Mouse (Mus musculus): ENCODE data around the gene 1700020N01Rik. TPM values are rescaled to one million over a fixed set of nuclear protein-coding genes. Genes with fewer than 3 reads are reported as not detected.

The 1700020N01Rik gene
- polyA plus RNA-seq, 1 experiment from 2014 or later, result not detected

DNA sequence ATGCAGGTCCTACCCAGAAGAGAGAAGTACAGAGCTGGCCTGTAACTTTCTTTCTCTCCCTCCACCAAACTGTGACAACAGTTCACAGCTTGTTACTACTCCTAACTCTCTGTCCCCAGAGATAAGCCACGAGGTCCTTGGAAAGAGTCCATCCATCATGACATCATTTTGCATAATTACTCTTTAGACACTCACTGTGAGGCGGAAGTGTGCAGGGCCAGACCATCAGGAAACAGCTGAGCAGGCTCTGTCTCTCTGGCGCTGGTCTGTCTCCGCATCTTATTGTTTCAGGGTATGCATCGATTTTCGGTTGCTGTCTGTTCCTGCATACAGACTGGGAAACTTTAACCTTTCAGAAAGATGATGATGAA lies 43.8 kb downstream of the 1700020N01Rik start:
- H3K9ac ChIP-seq, result no peak overlapping the region
- ATAC-seq (ENCODE audit: low FRiP score, low read depth), result no peak
- no peak overlapping the region for H3K4me3 ChIP-seq
- WGBS, result 58% methylated on average over 6 of the region's 6 CpGs
- no peaks in the 10 kb centered on the region for H3K27me3 ChIP-seq
- no peak overlapping the region for H3K27ac ChIP-seq (replicated peaks)
- no peaks in the 10 kb centered on the region for H3K36me3 ChIP-seq
- no peaks in the 10 kb centered on the region for H3K4me1 ChIP-seq (replicated peaks)
- no peaks in the 10 kb centered on the region for H3K9me3 ChIP-seq
- H3K4me2 ChIP-seq, result no peak overlapping the region

DNA sequence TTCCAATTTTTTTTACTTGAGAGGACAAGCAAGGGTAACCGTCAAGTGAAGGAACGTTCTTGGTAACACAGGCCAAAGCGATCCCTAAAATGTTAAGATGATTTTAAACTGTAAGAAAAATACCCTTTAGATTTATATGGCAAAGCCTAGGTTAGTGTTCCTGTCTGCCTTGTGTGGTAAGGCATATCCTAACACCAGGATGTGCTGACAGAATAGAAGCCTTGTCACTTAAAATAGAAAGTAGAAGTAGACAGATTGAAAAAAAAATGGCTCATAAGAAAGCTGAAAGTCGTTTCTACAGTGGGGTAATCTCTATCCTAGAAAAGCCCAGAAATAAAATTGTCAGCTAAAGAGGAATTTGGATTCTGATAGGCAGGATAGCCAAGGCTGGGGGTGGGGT lies 58.4 kb downstream of the 1700020N01Rik start:
- no peaks in the 10 kb centered on the region for H3K4me1 ChIP-seq (replicated peaks)
- 0 out of 2 replicates have a peak, but pooled peaks cover 3% of the 10 kb centered on the region for H3K9me3 ChIP-seq
- H3K4me3 ChIP-seq, result no peak overlapping the region
- H3K9ac ChIP-seq, result no peak overlapping the region
- H3K36me3 ChIP-seq, result no peaks in the 10 kb centered on the region
- H3K27me3 ChIP-seq, result no peaks in the 10 kb centered on the region
- no peak for ATAC-seq (ENCODE audit: low FRiP score, low read depth)
- 88% methylated on average over 4 of the region's 4 CpGs for WGBS
- H3K4me2 ChIP-seq, result no peak overlapping the region
- H3K27ac ChIP-seq (replicated peaks), result no peak overlapping the region

- WGBS, result 87% methylated on average over 24 of the region's 24 CpGs
- no peaks in the 10 kb centered on the region for H3K27me3 ChIP-seq
- no peak overlapping the region for H3K9ac ChIP-seq
- H3K4me3 ChIP-seq, result no peak overlapping the region
- no peak overlapping the region for H3K4me2 ChIP-seq
- H3K9me3 ChIP-seq, result 0 out of 2 replicates have a peak, but pooled peaks cover 3% of the 10 kb centered on the region
- H3K27ac ChIP-seq (replicated peaks), result no peak overlapping the region
- no peaks in the 10 kb centered on the region for H3K36me3 ChIP-seq
- ATAC-seq (ENCODE audit: low FRiP score, low read depth), result no peak
- no peaks in the 10 kb centered on the region for H3K4me1 ChIP-seq (replicated peaks)
These were observed 59.7 kb downstream of the 1700020N01Rik start for GRCm38 (mm10) chr10:21652426-21653345.

DNA sequence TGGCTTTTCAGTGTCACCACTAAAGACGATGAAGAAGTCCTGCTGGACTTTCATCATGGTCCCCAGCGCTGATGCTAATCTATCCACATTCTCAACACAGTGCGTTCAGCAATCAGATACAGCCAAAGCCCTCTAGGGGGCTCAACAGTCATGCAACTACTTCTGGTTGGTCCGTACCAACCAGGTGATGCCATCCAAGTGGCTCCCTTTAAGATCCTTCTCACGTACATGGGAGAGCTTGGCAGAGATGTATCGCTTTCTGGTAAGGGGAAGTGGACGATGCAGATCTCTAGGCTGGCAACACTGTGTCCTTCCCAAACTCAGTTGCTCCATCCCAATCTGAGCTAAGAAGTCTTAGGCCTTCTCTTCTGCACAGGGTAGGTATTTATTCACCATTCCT lies 60.5 kb downstream of the 1700020N01Rik start:
- ATAC-seq (ENCODE audit: low FRiP score, low read depth), result no peak
- H3K36me3 ChIP-seq, result no peaks in the 10 kb centered on the region
- no peaks in the 10 kb centered on the region for H3K27me3 ChIP-seq
- 0 out of 2 replicates have a peak, but pooled peaks cover 3% of the 10 kb centered on the region for H3K9me3 ChIP-seq
- H3K4me2 ChIP-seq, result no peak overlapping the region
- H3K4me1 ChIP-seq (replicated peaks), result no peaks in the 10 kb centered on the region
- no peak overlapping the region for H3K27ac ChIP-seq (replicated peaks)
- H3K4me3 ChIP-seq, result no peak overlapping the region
- WGBS, result 93% methylated on average over 7 of the region's 7 CpGs
- no peak overlapping the region for H3K9ac ChIP-seq

DNA sequence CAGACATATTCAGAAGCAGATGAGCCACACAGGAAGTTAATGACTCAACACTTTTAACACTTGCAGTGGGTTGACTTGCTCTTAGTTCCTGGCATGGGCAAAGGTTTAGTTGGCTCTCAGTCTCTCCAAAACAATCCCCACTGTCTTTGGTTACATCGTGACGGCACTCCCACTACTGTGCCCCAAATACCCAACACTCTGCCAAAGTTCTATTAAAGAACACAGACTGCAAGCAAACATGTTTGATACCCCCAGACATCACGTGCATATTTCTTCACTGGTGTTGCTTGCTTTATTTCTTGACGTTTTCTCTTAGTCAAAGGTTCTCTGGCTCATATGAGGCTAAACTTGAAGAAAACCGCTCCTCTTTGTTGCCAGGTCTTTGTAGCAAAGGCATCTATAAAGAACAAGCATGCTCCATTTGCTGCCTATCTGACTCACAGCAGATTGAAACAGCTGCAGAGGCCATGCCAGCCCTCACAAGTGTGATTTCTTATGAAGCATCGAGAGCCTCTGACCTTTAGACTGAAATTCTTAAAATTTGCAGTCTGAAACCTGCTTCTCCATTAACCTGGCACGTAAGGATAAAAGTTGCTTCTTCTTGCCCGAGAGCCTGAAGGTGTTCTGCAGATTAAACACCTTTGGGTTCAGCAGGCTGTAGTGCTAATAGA lies 66.8 kb downstream of the 1700020N01Rik start:
- Histone ChIP-seq H3K27ac (replicated peaks) (no peak overlapping the region), H3K4me2 (no peak overlapping the region), H3K4me1 (replicated peaks) (no peaks in the 10 kb centered on the region), H3K9ac (no peak overlapping the region), H3K9me3 (0 out of 2 replicates have a peak, but pooled peaks cover 3% of the 10 kb centered on the region), H3K4me3 (no peak overlapping the region), H3K27me3 (no peaks in the 10 kb centered on the region), H3K36me3 (no peaks in the 10 kb centered on the region)
- no peak for ATAC-seq (ENCODE audit: low FRiP score, low read depth)
- 81% methylated on average over 8 of the region's 8 CpGs for WGBS

- Histone ChIP-seq H3K4me2 (peak overlapping the region; percentile 0; the same call in 1 of the 2 replicates), H3K9ac (no peak overlapping the region), H3K4me1 (replicated peaks) (no peaks in the 10 kb centered on the region), H3K27me3 (no peaks in the 10 kb centered on the region), H3K4me3 (no peak overlapping the region), H3K9me3 (no peaks in the 10 kb centered on the region), H3K36me3 (no peaks in the 10 kb centered on the region), H3K27ac (replicated peaks) (no peak overlapping the region)
- WGBS, result 56% methylated on average over 17 of the region's 17 CpGs
- ATAC-seq (ENCODE audit: low FRiP score, low read depth), result no peak
These were observed 76.0 kb downstream of the 1700020N01Rik start for GRCm38 (mm10) chr10:21668976-21669375.

DNA sequence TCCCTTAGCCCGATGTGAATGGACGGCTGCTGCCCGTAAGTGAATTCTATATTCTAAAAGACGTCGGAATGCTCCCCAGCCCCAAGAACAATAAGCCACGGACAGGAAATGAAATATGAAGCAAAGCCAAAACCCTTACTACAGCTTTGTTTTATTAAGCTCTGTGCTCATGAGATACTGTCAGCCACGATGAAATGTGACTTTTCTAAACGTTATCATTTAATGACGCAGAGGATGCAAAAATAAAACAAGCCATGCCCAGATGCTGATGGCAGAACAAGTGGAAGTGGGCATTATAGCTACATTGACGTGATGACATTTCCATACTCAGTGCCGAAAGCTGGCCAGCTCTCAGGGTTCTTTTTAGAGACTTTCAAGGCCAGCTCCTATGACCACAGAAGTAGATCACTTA lies 76.8 kb downstream of the 1700020N01Rik start:
- H3K9me3 ChIP-seq, result no peaks in the 10 kb centered on the region
- no peaks in the 10 kb centered on the region for H3K4me1 ChIP-seq (replicated peaks)
- H3K27me3 ChIP-seq, result no peaks in the 10 kb centered on the region
- 63% methylated on average over 11 of the region's 11 CpGs for WGBS
- no peak for ATAC-seq (ENCODE audit: low FRiP score, low read depth)
- no peak overlapping the region for H3K4me2 ChIP-seq
- no peaks in the 10 kb centered on the region for H3K36me3 ChIP-seq
- no peak overlapping the region for H3K9ac ChIP-seq
- no peak overlapping the region for H3K27ac ChIP-seq (replicated peaks)
- H3K4me3 ChIP-seq, result no peak overlapping the region

DNA sequence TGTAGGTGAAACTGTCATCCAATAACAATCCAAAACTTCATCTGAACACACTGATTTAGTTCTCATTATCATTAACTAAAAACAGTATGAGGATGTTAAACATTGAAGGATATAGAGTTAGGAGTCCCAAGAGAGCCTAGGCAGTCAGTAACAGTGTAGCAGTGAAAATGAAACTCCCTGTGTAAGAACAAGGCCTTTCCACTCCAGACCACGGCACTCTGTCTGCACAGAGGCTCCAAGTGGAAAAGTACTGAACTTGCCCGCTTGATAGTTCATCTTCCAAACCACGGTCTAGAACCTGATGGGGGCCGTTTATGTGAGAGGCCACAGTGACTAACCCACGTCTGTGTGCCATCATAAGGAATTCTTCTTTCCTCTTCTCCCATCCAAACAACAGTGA lies 77.2 kb downstream of the 1700020N01Rik start:
- Histone ChIP-seq H3K9ac (no peak overlapping the region), H3K4me1 (replicated peaks) (no peaks in the 10 kb centered on the region), H3K27me3 (no peaks in the 10 kb centered on the region), H3K27ac (replicated peaks) (no peak overlapping the region), H3K4me2 (no peak overlapping the region), H3K36me3 (no peaks in the 10 kb centered on the region), H3K9me3 (no peaks in the 10 kb centered on the region), H3K4me3 (no peak overlapping the region)
- ATAC-seq (ENCODE audit: low FRiP score, low read depth), result no peak
- 87% methylated on average over 5 of the region's 5 CpGs for WGBS

Other genes with a start within 250 kb of the 1700020N01Rik start
- not detected in 2 replicates for gene Aldh8a1, start 215.9 kb upstream of the 1700020N01Rik start, polyA plus RNA-seq (2015; fragmentation: Nextera tagmentation; extraction: Ambion mirVana)

All from hindbrain, embryonic 15.5 days (tissue).